Mouse (Mus musculus): ENCODE measurements at regions not wholly inside any gene's neighbourhood (a gene's known extent, or its start where the extent isn't known, plus 50 kb on each side); places are given as distances from the start of the nearest gene placed in this dataset.

DNA sequence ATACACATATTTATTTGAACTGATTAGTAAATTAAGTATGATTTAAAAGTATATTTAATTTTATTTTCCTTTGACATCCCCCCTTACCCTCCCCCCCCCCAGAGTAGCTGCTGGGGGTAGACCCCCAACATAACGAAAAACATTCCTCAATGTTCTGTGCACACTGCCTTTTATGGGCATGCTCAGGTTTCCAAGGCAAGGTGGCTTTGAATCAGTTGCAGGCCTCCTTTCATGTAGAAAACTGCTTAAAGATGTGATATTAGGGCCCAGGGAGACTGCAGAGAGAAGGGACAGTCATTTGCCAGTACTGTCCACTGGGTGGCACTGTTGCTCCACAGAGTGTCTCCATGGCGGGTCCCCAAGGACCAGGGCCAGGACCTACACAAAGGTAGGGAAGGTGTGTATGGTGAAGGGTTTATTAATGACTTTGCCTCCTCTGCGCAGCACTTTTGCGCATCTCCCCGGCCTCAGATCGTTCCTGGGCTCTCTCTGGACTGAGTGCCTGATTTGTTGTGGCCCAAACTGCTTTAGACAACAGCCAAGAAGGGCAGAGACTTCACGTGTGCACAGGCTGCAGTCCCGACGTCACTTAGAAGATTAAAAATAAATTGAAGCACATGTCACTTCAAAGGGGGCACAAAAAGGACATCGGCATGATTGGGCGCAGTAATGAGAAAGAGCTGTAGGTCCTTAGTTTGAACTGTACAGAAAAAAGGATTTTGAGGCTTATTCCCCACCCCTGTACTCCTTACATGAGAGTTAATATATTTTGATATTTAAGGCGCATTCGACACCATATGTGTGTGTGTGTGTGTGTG is 64.0 kb downstream of the Cmpk2 start:
- Histone ChIP-seq H3K36me3 (replicated peaks) (no peaks in the 10 kb centered on the region), H3K4me2 (peak overlapping the region; percentile 39), H3K9ac (no peak overlapping the region), H3K9me3 (no peaks in the 10 kb centered on the region), H3K27me3 (replicated peaks) (no peaks in the 10 kb centered on the region), H3K4me3 (no peak overlapping the region), H3K4me1 (peaks cover 25% of the 10 kb centered on the region), H3K27ac (peak overlapping the region; percentile 84)
- ATAC-seq (replicated peaks), result peak; percentile 90
- 23% methylated on average over 13 of the region's 13 CpGs for WGBS

- no peak overlapping the region for H3K4me3 ChIP-seq
- H3K9ac ChIP-seq, result no peak overlapping the region
- H3K9me3 ChIP-seq, result no peaks in the 10 kb centered on the region
- ATAC-seq (replicated peaks), result no peak
- H3K27me3 ChIP-seq (replicated peaks), result no peaks in the 10 kb centered on the region
- 81% methylated on average over 6 of the region's 6 CpGs for WGBS
- no peak overlapping the region for H3K27ac ChIP-seq
- no peaks in the 10 kb centered on the region for H3K36me3 ChIP-seq (replicated peaks)
- no peak overlapping the region for H3K4me2 ChIP-seq
- peaks cover 25% of the 10 kb centered on the region for H3K4me1 ChIP-seq
Observed at GRCm38 (mm10) chr12:26532076-26532475, 63.1 kb downstream of the Cmpk2 start.
